Mouse (Mus musculus) heart, postnatal 0 days (tissue): ENCODE measurements around the gene Nub1.

Experiments used
- CTCF ChIP-seq: IDR thresholded peaks from 2 replicates; pipeline ENCODE4 v1.5.1; 2016; ENCODE audit warnings: antibody characterized with exemption, control low read depth, low read depth
- EP300 ChIP-seq: IDR thresholded peaks from 2 replicates; pipeline ENCODE4 v1.6.1; 2016; ENCODE audit warnings: antibody characterized with exemption, low read depth

GRCm38 (mm10) chr5:24674238-24674637 is 11.1 kb upstream of the Nub1 start:
- TF ChIP-seq CTCF (peak; percentile 95), EP300 (no peak)
